Mouse (Mus musculus) forebrain, postnatal 0 days (tissue): ENCODE data around the gene Kcnk3. TPM values are rescaled to one million over a fixed set of nuclear protein-coding genes. Genes with fewer than 3 reads are reported as not detected.
A peak's percentile ranks its signal among the peaks of the same experiment; 100 is the strongest.

Experiments used
- ATAC-seq: fragments of 200-750 bp; cut with Nextera tagmentation; 2 replicates; pipeline ENCODE4 v1.8.0; 2017; ENCODE audit warnings: mild to moderate bottlenecking, moderate library complexity
- DNase-seq: peaks from one replicate; pipeline ENCODE4 v3.0.0-alpha.2; 2015
- H3K27ac ChIP-seq: fragments of 300-500 bp; sonication (generic); 2 replicates; pipeline ENCODE4 v1.5.1; 2014; ENCODE audit warnings: low read depth, mild to moderate bottlenecking, antibody characterized with exemption, low read length, moderate library complexity, mixed read lengths
- H3K27me3 ChIP-seq: fragments of 300-500 bp; sonication (generic); 2 replicates; pipeline ENCODE4 v1.6.1; 2014; ENCODE audit warnings: mild to moderate bottlenecking, low read length, mixed read lengths; ENCODE audit not compliant: insufficient read depth
- H3K36me3 ChIP-seq: fragments of 300-500 bp; sonication (generic); 2 replicates; pipeline ENCODE4 v1.6.1; 2014; ENCODE audit warnings: mild to moderate bottlenecking, moderate library complexity; ENCODE audit not compliant: insufficient read depth
- H3K4me1 ChIP-seq: fragments of 300-500 bp; sonication (generic); 2 replicates; pipeline ENCODE4 v1.6.1; 2014; ENCODE audit warnings: antibody characterized with exemption; ENCODE audit not compliant: insufficient read depth
- H3K4me2 ChIP-seq: fragments of 300-500 bp; sonication (generic); 2 replicates; pipeline ENCODE4 v1.6.1; 2014; ENCODE audit warnings: low read depth, mild to moderate bottlenecking, moderate library complexity
- H3K4me3 ChIP-seq: fragments of 300-500 bp; sonication (generic); 2 replicates; pipeline ENCODE4 v1.5.1; 2014; ENCODE audit warnings: low read depth, low read length, mixed read lengths
- H3K9ac ChIP-seq: fragments of 300-500 bp; sonication (generic); 2 replicates; pipeline ENCODE4 v1.6.1; 2014; ENCODE audit warnings: mild to moderate bottlenecking
- H3K9me3 ChIP-seq: fragments of 300-500 bp; sonication (generic); 2 replicates; pipeline ENCODE4 v1.6.1; 2016; ENCODE audit warnings: low read length
- CTCF ChIP-seq: sonication (generic); IDR thresholded peaks from 2 replicates; pipeline ENCODE4 v1.5.1; 2016; ENCODE audit warnings: antibody characterized with exemption, control low read depth, low read depth
- WGBS: fragments of 180-500 bp; shearing (Covaris S2); extraction: QIAGEN DNeasy Blood & Tissue Kit; methylation state at CpG from one replicate; pipeline ENCODE4 v1.1.7; 2014; 5-methylcytosine and 5-hydroxymethylcytosine counted together
- polyA plus RNA-seq: library from polyadenylated mRNA; unstranded; fragments of >200 nt; fragmentation: Nextera tagmentation; extraction: Ambion mirVana; gene quantifications from 2 replicates; pipeline ENCODE4 v1.2.1, GENCODE M21; 2015
- total RNA-seq: library from RNA; depleted of rRNA; stranded (reverse); fragments of >200 nt; gene quantifications from 2 replicates; pipeline ENCODE4 v1.2.3, GENCODE M21; 2014

The Kcnk3 gene
- total and polyA plus RNA-seq, 2 experiments from 2014 or later, result 7.0 to 13.1 TPM

GRCm38 (mm10) chr5:30622841-30623185, 34.8 kb downstream of the Kcnk3 start:
- peak overlapping the region; percentile 45 for H3K9ac ChIP-seq
- peak overlapping the region; percentile 26 for H3K4me3 ChIP-seq
- no peaks in the 10 kb centered on the region for H3K36me3 ChIP-seq
- ATAC-seq, result peak; percentile 21
- no peak; the same call in 1 of the 2 replicates for TF ChIP-seq CTCF
- peak; percentile 17 for DNase-seq
- no peaks in the 10 kb centered on the region for H3K9me3 ChIP-seq
- H3K27ac ChIP-seq, result no peak overlapping the region
- H3K27me3 ChIP-seq, result peaks cover 16% of the 10 kb centered on the region
- H3K4me1 ChIP-seq, result peaks cover 9% of the 10 kb centered on the region; the same call in 1 of the 2 replicates
- 6% methylated on average over 10 of the region's 10 CpGs for WGBS
- H3K4me2 ChIP-seq, result peak overlapping the region; percentile 57

- no peak overlapping the region for H3K4me2 ChIP-seq
- DNase-seq, result no peak
- WGBS, result 59% methylated on average over 2 of the region's 2 CpGs
Observed at GRCm38 (mm10) chr5:30623380-30623779, 35.4 kb downstream of the Kcnk3 start.

GRCm38 (mm10) chr5:30624311-30624710, 36.3 kb downstream of the Kcnk3 start:
- 50% methylated on average over 1 of the region's 1 CpGs for WGBS
- no peak for DNase-seq
- TF ChIP-seq CTCF, result no peak

More at GRCm38 (mm10) chr5:30623380-30623779, 35.4 kb downstream of the Kcnk3 start:
- no peak for TF ChIP-seq CTCF
- no peaks in the 10 kb centered on the region for H3K36me3 ChIP-seq
- no peak overlapping the region for H3K27ac ChIP-seq
- no peak overlapping the region for H3K4me3 ChIP-seq
- peaks cover 9% of the 10 kb centered on the region; the same call in 1 of the 2 replicates for H3K4me1 ChIP-seq
- ATAC-seq, result no peak
- H3K27me3 ChIP-seq, result peaks cover 16% of the 10 kb centered on the region
- H3K9ac ChIP-seq, result no peak overlapping the region
- H3K9me3 ChIP-seq, result no peaks in the 10 kb centered on the region

GRCm38 (mm10) chr5:30624908-30625307, 36.9 kb downstream of the Kcnk3 start:
- Histone ChIP-seq H3K27ac (no peak overlapping the region), H3K4me2 (no peak overlapping the region), H3K36me3 (no peaks in the 10 kb centered on the region), H3K9ac (no peak overlapping the region), H3K4me3 (no peak overlapping the region), H3K9me3 (no peaks in the 10 kb centered on the region), H3K4me1 (peaks cover 9% of the 10 kb centered on the region; the same call in 1 of the 2 replicates), H3K27me3 (peaks cover 16% of the 10 kb centered on the region)
- WGBS, result 45% methylated on average over 4 of the region's 4 CpGs
- DNase-seq (no peak), ATAC-seq (no peak)
- no peak for TF ChIP-seq CTCF

More at GRCm38 (mm10) chr5:30624311-30624710, 36.3 kb downstream of the Kcnk3 start:
- Histone ChIP-seq H3K27ac (no peak overlapping the region), H3K4me2 (no peak overlapping the region), H3K36me3 (no peaks in the 10 kb centered on the region), H3K4me3 (no peak overlapping the region), H3K27me3 (peaks cover 16% of the 10 kb centered on the region), H3K4me1 (peaks cover 9% of the 10 kb centered on the region; the same call in 1 of the 2 replicates), H3K9ac (no peak overlapping the region), H3K9me3 (no peaks in the 10 kb centered on the region)
- ATAC-seq, result no peak

- Histone ChIP-seq H3K27ac (no peak overlapping the region), H3K27me3 (peaks cover 16% of the 10 kb centered on the region), H3K4me1 (peaks cover 9% of the 10 kb centered on the region; the same call in 1 of the 2 replicates), H3K36me3 (no peaks in the 10 kb centered on the region), H3K9me3 (no peaks in the 10 kb centered on the region), H3K4me2 (no peak overlapping the region), H3K4me3 (no peak overlapping the region), H3K9ac (no peak overlapping the region)
- no peak for TF ChIP-seq CTCF
- WGBS, result 83% methylated on average over 3 of the region's 3 CpGs
- DNase-seq (no peak), ATAC-seq (no peak)
Observed at GRCm38 (mm10) chr5:30625379-30625778, 37.4 kb downstream of the Kcnk3 start.

- ATAC-seq, result no peak
- no peak for DNase-seq
Observed at GRCm38 (mm10) chr5:30626331-30627105, 38.5 kb downstream of the Kcnk3 start.

GRCm38 (mm10) chr5:30628511-30628910, 40.5 kb downstream of the Kcnk3 start:
- Histone ChIP-seq H3K4me1 (no peaks in the 10 kb centered on the region), H3K27ac (no peak overlapping the region), H3K27me3 (no peaks in the 10 kb centered on the region), H3K9me3 (no peaks in the 10 kb centered on the region), H3K4me3 (no peak overlapping the region), H3K36me3 (no peaks in the 10 kb centered on the region), H3K4me2 (no peak overlapping the region), H3K9ac (no peak overlapping the region)
- TF ChIP-seq CTCF, result no peak
- WGBS, result 82% methylated on average over 3 of the region's 3 CpGs
- ATAC-seq (no peak), DNase-seq (no peak)

More at GRCm38 (mm10) chr5:30626331-30627105, 38.5 kb downstream of the Kcnk3 start:
- peaks cover 9% of the 10 kb centered on the region; the same call in 1 of the 2 replicates for H3K4me1 ChIP-seq
- H3K4me3 ChIP-seq, result no peak overlapping the region
- TF ChIP-seq CTCF, result no peak
- no peaks in the 10 kb centered on the region for H3K9me3 ChIP-seq
- no peak overlapping the region for H3K9ac ChIP-seq
- no peaks in the 10 kb centered on the region for H3K36me3 ChIP-seq
- H3K27ac ChIP-seq, result no peak overlapping the region
- peaks cover 11% of the 10 kb centered on the region; the same call in 1 of the 2 replicates for H3K27me3 ChIP-seq
- 79% methylated on average over 8 of the region's 8 CpGs for WGBS
- no peak overlapping the region for H3K4me2 ChIP-seq
